Mouse (Mus musculus) megakaryocyte, embryonic 14.5 days (primary cell): ENCODE results near the gene Bhlhe23. TPM values are rescaled to one million over a fixed set of nuclear protein-coding genes. Genes with fewer than 3 reads are reported as not detected.

Experiments used
- H3K27me3 ChIP-seq: replicated peaks from 2 replicates; pipeline ENCODE3; 2012; ENCODE audit warnings: inconsistent platforms
- H3K36me3 ChIP-seq: replicated peaks from 2 replicates; pipeline ENCODE3; 2012; ENCODE audit warnings: low read length, inconsistent platforms, mixed read lengths
- H3K4me1 ChIP-seq: 2 replicates; pipeline ENCODE4 v1.6.1; 2012; ENCODE audit warnings: inconsistent platforms
- H3K4me3 ChIP-seq: replicated peaks from 2 replicates; pipeline ENCODE3; 2012; ENCODE audit warnings: moderate library complexity, mild to moderate bottlenecking, inconsistent platforms
- H3K9me3 ChIP-seq: 2 replicates; pipeline ENCODE4 v1.6.1; 2012; ENCODE audit warnings: inconsistent platforms
- FLI1 ChIP-seq: IDR thresholded peaks from 2 replicates; pipeline ENCODE4 v1.6.1; 2012; ENCODE audit warnings: low read length, inconsistent platforms, mixed read lengths
- GATA1 ChIP-seq: IDR thresholded peaks from 3 replicates; pipeline ENCODE4 v1.6.1; 2012; ENCODE audit warnings: mixed read lengths, low read length, inconsistent platforms, borderline replicate concordance
- polyA plus RNA-seq: library from polyadenylated mRNA; stranded (reverse); fragments of >175 nt; gene quantifications from 2 replicates; pipeline ENCODE4 v1.2.3, GENCODE M21; 2012; ENCODE audit warnings: low replicate concordance; ENCODE audit not compliant: insufficient read depth

The Bhlhe23 gene
- polyA plus RNA-seq, result not detected in 2 replicates

- H3K27me3 ChIP-seq, result peaks cover 88% of the 10 kb centered on the region
- H3K9me3 ChIP-seq, result no peaks in the 10 kb centered on the region
- no peaks in the 10 kb centered on the region for H3K36me3 ChIP-seq
- no peak within 1 kb of the TSS for H3K4me3 ChIP-seq
- H3K4me1 ChIP-seq, result peaks cover 4% of the 10 kb centered on the region; the same call in 1 of the 2 replicates
- TF ChIP-seq FLI1, result no peak
Measured at GRCm38 (mm10) chr2:180776793-180777192, at the start of gene Bhlhe23. Gene Bhlhe23, minus strand, starts transcription at chr2:180776900.

- Histone ChIP-seq H3K4me1 (peaks cover 7% of the 10 kb centered on the region), H3K27me3 (peaks cover 67% of the 10 kb centered on the region)
Measured at GRCm38 (mm10) chr2:180825147-180825941, 48.6 kb upstream of the Bhlhe23 start.

GRCm38 (mm10) chr2:180824724-180825123 lies 48.0 kb upstream of the Bhlhe23 start:
- H3K4me3 ChIP-seq, result no peak overlapping the region
- 0 out of 2 replicates have a peak, but pooled peaks cover 4% of the 10 kb centered on the region for H3K9me3 ChIP-seq
- H3K27me3 ChIP-seq, result peaks cover 64% of the 10 kb centered on the region
- no peak for TF ChIP-seq FLI1
- H3K36me3 ChIP-seq, result no peaks in the 10 kb centered on the region
- H3K4me1 ChIP-seq, result peaks cover 7% of the 10 kb centered on the region

More at GRCm38 (mm10) chr2:180825147-180825941, 48.6 kb upstream of the Bhlhe23 start:
- H3K36me3 ChIP-seq, result no peaks in the 10 kb centered on the region
- no peak overlapping the region for H3K4me3 ChIP-seq
- 0 out of 2 replicates have a peak, but pooled peaks cover 4% of the 10 kb centered on the region for H3K9me3 ChIP-seq
- TF ChIP-seq FLI1, result no peak
- no peak for TF ChIP-seq GATA1

GRCm38 (mm10) chr2:180824061-180824460 lies 47.4 kb upstream of the Bhlhe23 start:
- no peaks in the 10 kb centered on the region for H3K36me3 ChIP-seq
- TF ChIP-seq FLI1 (no peak), GATA1 (no peak)
- H3K4me3 ChIP-seq, result no peak overlapping the region
- H3K27me3 ChIP-seq, result peaks cover 67% of the 10 kb centered on the region
- H3K9me3 ChIP-seq, result 0 out of 2 replicates have a peak, but pooled peaks cover 4% of the 10 kb centered on the region
- H3K4me1 ChIP-seq, result peaks cover 7% of the 10 kb centered on the region

- Histone ChIP-seq H3K4me3 (peak overlapping the region; percentile 28), H3K36me3 (no peaks in the 10 kb centered on the region), H3K27me3 (peaks cover 62% of the 10 kb centered on the region), H3K9me3 (0 out of 2 replicates have a peak, but pooled peaks cover 4% of the 10 kb centered on the region), H3K4me1 (peaks cover 7% of the 10 kb centered on the region)
- TF ChIP-seq FLI1 (no peak), GATA1 (no peak)
Measured at GRCm38 (mm10) chr2:180822476-180822875, 45.8 kb upstream of the Bhlhe23 start.

GRCm38 (mm10) chr2:180819504-180819903 lies 42.8 kb upstream of the Bhlhe23 start:
- TF ChIP-seq GATA1, result no peak
- TF ChIP-seq FLI1, result no peak
- Histone ChIP-seq H3K27me3 (peaks cover 61% of the 10 kb centered on the region), H3K36me3 (no peaks in the 10 kb centered on the region), H3K4me1 (peaks cover 7% of the 10 kb centered on the region), H3K9me3 (0 out of 2 replicates have a peak, but pooled peaks cover 4% of the 10 kb centered on the region), H3K4me3 (peak overlapping the region; percentile 18)

- peaks cover 60% of the 10 kb centered on the region for H3K27me3 ChIP-seq
- H3K4me3 ChIP-seq, result peak overlapping the region; percentile 35
- no peaks in the 10 kb centered on the region for H3K4me1 ChIP-seq
- 0 out of 2 replicates have a peak, but pooled peaks cover 4% of the 10 kb centered on the region for H3K9me3 ChIP-seq
- TF ChIP-seq FLI1, result no peak
- TF ChIP-seq GATA1, result no peak
- H3K36me3 ChIP-seq, result no peaks in the 10 kb centered on the region
Measured at GRCm38 (mm10) chr2:180816440-180817065, 39.9 kb upstream of the Bhlhe23 start.

GRCm38 (mm10) chr2:180813982-180814568 lies 37.4 kb upstream of the Bhlhe23 start:
- Histone ChIP-seq H3K4me1 (no peaks in the 10 kb centered on the region), H3K4me3 (no peak overlapping the region), H3K9me3 (no peaks in the 10 kb centered on the region), H3K27me3 (peaks cover 66% of the 10 kb centered on the region), H3K36me3 (no peaks in the 10 kb centered on the region)
- no peak for TF ChIP-seq FLI1
- no peak for TF ChIP-seq GATA1

- Histone ChIP-seq H3K9me3 (no peaks in the 10 kb centered on the region), H3K27me3 (peaks cover 70% of the 10 kb centered on the region), H3K36me3 (no peaks in the 10 kb centered on the region), H3K4me1 (no peaks in the 10 kb centered on the region), H3K4me3 (no peak overlapping the region)
- TF ChIP-seq FLI1, result no peak
- no peak for TF ChIP-seq GATA1
Measured at GRCm38 (mm10) chr2:180811002-180811401, 34.3 kb upstream of the Bhlhe23 start.

GRCm38 (mm10) chr2:180809510-180809909 lies 32.8 kb upstream of the Bhlhe23 start:
- Histone ChIP-seq H3K4me3 (no peak overlapping the region), H3K9me3 (no peaks in the 10 kb centered on the region), H3K4me1 (no peaks in the 10 kb centered on the region), H3K36me3 (no peaks in the 10 kb centered on the region), H3K27me3 (peaks cover 67% of the 10 kb centered on the region)
- TF ChIP-seq FLI1 (no peak), GATA1 (no peak)
